Mouse (Mus musculus) natural killer cell, adult 2 months (primary cell): ENCODE results near the gene BC037034.

Experiments
- DNase-seq, 2 experiments: peaks; one replicate each; pipeline ENCODE4 v3.0.0; 2022; ENCODE audit warnings: low spot score in 2 of 2

The BC037034 gene

DNA sequence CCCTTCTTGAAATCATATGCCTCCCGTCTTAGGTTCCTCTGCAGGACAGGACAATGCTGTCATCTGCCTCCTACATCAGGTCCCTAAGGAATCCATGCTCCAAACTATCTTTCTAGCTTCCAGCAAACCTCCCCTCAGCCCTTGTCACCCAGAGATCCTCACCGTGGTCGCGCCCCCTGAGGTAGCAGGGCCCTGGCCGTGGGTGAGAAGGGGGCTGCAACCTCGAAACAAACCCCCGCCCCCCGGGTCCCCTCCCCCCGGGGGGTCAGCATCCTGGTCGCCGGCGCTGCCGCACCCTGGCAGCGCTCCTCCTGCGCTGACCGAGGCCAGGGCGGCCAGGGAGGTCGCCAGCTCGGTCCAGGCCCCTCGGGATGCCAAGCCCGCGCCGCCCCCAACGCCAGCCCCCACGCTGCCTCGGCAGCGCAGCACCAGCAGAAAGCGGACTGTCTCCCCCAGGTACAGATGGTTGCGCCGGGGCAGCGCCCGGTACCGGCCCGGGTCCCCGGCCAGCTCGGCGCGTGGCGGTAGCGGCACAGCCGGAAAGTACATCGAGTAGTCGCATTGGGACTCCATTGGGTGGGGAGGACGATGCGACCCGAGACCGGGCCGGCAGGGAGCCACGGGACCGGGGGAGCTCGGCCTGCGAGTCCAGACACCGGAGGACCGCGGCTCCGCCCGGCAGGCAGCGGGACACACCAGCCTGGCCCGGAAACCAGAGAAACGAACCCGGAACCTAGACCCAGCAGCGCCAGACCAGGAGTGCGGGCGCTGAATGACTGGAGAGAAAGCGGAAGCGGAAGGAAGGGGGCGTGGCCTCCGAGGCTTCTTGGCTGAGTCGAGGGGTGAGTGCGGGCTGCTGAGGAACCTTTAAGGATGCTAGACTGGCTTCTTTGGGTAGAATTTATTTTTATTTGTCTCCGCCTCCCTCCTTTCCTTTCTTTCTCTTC, at the start of gene BC037034:
Gene BC037034, minus strand, starts transcription at position 774 of the 947 bp plus-strand sequence.
- DNase-seq: peak; percentile 86 to 89

DNA sequence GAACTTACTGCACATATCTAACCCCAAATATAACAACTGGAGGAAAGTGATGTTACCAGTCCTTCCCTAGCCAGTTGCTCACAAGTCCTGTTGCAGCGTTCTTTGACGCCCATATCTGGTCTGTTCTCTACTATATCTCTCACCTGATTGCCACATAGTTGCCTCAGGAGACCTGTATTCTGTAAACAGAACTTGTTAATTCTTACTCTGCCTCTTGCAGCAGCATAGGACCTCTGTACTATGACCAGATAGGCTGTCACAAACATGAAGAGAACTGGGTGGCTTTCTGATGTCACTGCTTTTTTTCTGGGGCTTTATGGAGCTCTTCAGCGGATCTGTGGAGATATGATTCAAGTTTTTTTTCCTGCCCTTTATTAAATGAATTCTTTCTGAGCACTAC, 49.0 kb upstream of the BC037034 start:
- no peak for DNase-seq

DNA sequence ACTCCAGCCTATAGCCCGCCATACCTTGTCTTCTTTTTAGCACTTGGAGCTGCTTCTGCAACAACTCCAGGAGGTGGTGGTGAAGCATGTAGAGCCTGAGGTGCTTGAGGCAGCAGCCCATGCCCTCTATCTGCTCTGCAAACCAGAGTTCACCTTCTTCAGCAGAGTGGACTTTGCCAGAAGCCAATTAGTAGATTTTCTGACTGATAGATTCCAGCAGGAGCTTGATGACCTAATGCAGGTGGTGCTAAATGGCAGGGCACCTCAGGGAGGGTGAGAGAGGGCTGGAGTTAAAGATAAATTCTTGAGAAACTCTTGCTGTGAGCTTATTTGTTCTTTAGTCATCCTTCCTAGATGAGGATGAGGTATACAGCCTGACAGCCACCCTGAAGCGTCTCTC, 35.8 kb upstream of the BC037034 start:
- DNase-seq: no peak

DNA sequence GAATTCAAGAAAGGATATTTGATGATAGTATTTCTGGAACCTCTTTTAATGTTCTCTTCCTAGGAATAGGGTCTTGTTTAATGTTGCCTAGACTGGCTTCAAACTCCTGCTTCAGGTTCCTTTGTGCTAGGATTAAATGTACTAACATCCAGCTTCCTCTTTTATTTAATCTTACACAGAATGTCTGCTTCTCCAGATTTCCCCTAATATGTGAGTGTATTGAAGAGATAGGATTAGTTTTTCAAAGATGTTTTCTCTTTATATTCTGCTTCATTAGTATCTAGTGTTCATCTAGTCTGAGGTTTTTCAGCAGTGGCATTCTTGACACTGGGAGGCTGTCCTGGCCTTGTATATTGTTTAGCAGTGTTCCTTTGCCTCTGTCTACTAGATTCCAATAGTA, 30.3 kb upstream of the BC037034 start:
- no peak for DNase-seq

DNA sequence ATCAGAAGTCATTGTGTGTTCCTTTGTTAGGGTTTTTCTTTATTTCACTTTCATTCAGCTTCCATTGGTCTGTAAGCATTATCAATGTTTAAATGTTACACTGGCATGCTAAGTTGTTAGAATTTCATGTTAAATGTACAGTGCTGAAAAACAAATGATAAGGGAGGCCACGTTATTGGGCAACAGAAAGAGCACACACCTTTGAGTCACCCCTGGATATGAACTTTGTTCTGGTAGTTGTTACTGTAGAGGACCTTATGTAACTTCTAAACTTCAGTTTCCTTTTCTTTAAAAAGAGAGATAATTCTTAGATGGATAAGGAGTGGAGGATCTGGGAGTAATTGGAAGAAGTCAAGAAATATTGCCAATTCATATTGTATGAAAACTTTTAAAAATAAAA, 27.8 kb upstream of the BC037034 start:
- no peak for DNase-seq

DNA sequence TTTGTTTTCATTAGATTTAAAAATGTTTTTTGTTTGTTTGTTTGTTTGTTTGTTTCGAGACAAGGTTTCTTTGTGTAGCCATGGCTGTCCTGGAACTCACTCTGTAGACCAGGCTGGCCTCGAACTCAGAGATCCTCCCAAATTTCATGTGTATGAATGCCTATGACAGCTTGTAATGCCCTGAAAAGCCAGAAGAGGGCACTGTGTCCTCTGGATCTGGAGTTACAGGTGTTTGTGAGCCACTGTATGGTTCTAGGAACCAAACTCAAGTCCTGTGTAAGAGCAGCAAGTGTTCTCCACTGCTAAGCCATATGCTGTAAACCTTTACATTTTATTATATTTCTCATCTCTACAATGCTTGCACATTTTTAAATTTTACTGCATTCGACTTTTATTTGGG, 24.0 kb upstream of the BC037034 start:
- DNase-seq: peak in 1 of 2 experiments; percentile 21

DNA sequence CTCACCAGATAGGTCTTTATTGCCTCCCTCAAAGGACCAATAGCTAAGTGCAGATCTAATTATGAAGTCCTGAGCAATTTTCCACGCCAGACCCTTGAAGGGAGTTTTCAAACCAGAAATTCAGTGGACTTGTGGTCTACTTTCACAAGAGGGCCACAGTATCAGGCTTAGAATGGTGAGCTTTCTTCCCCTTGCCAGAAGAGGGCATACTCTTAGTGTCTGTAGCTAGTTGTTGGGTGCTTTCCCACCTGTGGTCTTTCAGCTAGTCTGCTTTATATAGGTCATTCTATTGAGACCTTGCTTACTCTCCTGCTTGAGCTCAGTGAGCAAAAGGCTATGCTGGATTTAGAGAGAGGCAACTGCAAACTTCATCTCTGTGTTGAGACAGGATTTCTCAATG, 19.7 kb upstream of the BC037034 start:
- peak; percentile 24 to 46 for DNase-seq

DNA sequence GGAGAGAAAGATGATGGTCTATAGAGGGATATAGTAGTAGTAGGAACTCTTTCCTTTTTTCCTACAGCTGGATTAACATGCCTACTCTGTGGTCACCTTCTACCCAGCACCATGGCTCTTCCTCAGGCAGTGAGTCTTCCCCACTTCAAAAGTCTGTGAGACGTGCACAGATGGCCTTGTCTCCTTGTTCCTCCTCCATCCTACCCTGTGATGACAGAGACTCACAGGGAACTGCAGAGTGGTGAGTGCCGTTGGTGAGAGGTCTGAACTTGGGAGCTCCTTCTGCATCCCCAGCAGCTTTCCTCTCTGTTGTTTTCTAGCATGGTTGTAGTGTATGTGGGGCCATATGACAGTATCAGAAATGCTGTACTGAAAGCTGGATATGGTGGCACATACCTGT, 18.0 kb upstream of the BC037034 start:
- no peak for DNase-seq

DNA sequence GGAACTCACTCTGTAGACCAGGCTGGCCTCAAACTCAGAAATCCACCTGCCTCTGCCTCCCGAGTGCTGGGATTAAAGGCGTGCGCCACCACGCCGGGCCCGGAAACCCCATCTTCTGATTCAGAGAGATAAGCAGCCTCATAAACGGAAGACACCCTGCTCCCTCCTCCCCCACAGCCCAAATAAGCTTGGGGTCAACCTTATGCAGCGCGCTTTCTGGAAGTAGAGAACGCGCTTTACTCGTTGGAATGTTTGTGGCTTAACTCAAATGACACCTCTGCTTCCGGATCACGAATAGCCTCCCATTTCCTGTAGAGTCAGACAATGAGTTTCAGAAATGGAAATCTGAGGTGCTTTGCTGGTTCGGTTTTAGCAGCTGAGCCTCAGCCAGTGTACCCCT, 17.0 kb upstream of the BC037034 start:
- no peak for DNase-seq

DNA sequence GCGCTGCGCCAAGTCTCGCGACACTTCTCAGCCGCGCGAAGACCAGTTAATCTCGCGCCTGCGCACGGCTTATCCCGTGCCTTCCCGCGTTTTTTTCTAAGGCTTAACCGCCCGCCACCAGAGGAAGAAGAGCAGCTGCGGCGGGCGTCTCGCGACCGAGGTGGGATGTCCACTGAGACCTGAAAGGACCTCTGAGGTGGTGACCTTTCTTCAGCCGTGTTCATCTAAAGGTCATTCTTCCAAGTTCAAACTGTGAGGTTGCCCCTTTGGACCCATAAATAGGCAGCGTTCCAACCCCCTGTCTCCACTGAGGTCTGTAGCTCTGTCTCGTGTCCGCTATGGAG, 16.6 kb upstream of the BC037034 start:
- no peak for DNase-seq

DNA sequence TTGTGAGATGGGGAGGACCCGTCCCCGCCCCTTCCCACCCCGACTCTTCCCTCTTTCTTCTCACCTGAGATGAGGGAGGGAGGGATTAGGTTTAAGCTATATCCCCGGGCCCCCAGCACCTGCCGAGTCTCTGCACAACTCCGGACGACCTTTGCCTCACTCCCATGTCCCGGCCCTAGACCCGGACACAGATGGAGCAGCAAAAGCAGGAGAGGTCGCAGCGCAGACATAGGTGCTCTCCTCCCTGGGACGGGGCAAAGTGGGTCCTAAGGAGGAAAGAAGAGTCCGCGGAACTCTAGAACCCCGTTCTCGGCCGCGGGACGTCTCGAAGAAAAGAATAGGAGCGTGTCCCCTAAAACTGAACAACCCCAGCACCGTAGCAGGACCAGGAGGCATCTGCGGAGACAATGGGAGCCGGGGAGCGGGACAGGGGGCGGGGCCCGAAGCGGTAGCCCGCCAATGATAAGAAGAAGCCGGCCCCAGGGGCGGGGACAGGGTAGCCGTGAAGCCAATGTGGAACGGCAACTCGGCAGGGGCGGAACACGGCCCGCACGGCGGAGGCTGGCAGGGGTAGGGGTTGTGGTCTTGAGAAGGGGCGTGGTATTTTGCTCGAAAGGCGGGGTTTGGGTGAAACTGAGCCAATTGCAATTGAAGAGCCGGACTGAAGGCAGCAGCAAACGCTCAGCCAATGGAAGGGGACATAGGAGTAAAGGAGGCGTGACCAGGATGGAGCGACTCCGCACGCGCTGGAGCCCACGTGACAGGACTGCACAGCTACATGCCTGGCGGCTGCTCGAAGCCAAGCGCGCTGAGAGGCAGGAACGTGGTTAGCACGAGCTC, 16.0 kb upstream of the BC037034 start, which contains the start of the genes Gm43720, Gpc2 and Stag3:
Gene Gm43720, minus strand, starts transcription at position 374 of the 840 bp plus-strand sequence.
Gene Gpc2, minus strand, starts transcription at position 421 of the 840 bp plus-strand sequence.
Gene Stag3, plus strand, starts transcription at position 656 of the 840 bp plus-strand sequence.
- DNase-seq: peak; percentile 78 to 87

DNA sequence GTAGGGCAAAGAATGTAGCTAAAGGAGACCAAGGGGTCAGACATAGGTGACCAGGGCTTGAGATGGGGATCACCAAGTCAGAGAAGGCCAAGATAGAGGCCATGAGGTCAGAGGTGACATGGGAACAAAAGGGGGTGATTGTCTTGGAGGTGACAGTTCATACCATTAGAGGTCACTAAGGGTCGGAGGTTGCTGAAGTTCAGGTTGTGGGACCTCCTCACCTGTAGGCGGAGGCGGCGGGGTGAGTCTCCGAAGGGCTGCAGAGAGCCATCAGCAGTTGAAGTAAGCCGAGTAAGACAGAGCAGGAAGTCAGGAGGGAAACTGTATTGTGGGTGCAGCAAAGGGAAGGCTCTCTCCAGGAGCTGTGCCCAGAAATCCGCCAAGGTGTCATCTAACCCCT, 14.2 kb upstream of the BC037034 start:
- DNase-seq: no peak

DNA sequence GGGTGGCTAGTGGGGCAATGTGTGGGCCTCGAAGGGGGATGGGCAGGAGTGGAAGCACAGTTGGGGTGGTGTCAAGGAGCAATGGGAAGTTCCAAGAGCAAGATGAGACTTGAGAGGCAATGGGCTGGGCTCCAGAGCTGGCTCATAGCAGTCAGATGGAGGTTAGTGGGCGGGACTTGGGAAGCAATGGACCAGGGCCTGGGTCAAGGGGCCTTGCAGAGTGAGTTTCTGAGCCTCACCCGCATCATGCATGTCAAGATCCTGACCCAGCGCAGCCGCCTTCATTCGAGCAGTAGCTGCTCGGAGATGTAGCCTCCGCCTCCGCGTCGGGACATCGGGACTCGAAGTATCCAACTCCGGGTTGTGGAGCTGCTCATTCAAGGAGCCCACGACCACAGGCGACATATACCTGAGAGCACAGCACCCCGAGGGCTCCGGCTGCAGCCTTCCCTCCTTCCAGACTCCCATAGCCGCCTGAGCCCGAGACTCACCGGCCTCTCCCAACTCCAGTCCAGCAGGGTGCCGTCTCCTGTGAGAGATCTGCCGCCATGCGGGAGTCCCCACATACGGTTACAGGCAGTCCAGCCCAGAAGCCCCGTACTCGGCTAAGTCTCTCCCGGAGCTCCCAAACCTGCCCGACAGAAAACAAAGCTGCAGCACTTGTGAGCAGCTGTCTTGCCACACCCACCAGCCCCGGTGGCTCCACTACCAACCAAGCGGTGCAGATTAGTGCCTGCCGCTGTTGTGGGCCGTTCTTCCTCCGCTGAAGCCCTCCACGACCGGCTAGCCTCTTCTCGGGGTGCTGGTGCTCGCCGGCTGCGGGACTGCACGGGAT, 11.6 kb upstream of the BC037034 start:
- no peak for DNase-seq

DNA sequence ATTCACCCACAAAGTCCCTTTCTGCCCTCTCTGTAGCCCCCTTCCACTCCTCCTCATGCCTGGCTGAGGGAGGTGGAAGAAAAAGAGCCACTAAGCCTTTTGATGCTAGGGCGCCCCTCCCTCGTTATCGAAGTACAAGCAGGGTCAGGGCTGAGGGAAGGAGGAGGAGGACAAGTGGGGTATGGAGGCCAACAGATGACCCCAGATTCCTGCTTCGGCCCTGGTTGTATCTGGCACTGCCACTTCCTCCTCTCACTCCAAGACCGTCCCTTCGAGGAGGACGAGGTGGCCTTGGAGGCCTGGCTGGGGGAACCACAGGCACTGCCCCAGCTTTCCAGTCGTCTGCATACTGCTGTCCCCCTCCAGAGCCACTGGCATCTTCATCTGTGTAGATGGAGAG, 10.4 kb upstream of the BC037034 start:
- no peak for DNase-seq

DNA sequence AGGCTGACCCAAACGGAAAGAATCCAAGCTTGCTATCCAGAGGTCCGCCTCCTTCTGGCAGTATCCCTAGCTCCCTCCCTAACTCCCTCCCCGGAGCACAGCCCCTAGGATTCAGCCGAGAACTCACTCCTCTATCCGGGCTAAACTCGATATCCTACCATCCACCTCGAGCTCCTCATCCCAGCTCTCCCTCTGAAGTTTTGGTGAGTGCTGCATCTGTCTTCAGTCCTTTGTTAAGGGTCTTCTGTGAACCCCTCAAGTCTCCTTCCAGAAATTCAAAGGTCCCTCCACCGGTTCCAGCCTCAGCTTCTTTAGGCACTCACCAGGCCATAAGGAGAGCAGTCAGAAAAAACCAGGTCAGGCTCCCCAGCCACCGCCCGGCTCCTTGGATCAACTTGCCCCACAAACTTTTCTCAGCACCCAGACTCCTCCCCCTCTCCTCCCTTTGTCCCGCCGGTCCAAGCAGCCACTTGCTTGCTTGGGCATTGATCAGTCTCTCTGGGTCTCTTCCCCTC, 8.6 kb upstream of the BC037034 start, which contains the start of gene Gal3st4:
Gene Gal3st4, minus strand, starts transcription at position 432 of the 515 bp plus-strand sequence.
- no peak for DNase-seq

DNA sequence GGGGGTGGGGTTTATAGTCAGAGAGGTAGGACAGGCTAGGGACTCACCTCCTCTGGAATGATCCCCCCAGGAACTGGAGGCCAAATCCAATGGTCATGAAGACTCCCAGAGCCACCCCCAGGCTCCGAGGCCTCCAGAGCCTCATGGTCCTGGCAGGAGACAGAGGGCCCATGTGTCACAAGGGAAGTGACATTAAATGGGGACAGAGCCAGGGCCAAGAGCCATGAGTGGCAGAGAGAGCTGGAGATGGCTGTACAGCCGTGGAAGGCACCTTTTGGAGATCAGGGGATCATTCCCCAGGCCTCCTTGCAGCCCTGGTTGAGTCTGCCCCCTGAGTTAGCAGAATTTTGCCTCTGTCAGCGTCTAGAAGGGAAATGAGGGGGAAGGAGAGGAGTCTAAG, 7.4 kb upstream of the BC037034 start:
- DNase-seq: no peak

DNA sequence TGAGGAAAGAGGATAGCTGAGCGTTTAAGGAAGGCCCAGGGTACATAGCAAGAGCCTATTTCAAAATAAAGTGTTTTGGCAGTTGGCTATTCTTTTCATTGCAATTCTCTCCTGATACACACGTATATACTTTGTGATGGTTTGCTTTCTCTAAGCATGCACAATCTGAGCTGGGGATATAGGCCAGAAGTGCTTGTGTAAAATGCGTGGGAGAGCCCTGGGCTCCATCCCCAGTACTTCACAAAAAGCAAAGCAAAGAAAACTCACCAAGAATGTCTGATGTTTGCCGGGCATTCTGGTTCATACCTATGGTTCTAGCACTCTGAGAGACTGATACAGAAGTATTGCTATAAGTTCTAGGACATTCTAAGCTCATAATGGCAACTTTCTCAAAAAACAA, 5.1 kb upstream of the BC037034 start:
- DNase-seq: no peak

DNA sequence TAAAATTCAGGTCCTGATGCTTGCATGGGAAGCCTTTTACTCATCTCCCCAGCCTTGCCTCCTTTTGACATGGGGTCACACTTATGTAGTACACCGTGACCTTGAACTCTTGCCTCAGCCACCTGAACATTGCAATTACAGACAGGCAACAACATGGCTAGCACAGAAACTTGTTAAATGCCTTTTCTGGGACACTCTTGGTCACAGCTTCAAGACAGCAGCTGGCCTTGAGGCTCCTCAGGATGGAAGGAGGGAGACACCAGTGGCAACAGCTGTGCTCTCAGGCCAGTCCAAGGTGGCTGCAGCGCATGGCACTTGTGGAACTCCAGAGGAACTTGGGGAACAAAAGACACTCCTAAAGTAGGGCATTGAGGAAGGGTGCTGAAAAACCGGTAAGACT, 3.3 kb upstream of the BC037034 start:
- DNase-seq: no peak

DNA sequence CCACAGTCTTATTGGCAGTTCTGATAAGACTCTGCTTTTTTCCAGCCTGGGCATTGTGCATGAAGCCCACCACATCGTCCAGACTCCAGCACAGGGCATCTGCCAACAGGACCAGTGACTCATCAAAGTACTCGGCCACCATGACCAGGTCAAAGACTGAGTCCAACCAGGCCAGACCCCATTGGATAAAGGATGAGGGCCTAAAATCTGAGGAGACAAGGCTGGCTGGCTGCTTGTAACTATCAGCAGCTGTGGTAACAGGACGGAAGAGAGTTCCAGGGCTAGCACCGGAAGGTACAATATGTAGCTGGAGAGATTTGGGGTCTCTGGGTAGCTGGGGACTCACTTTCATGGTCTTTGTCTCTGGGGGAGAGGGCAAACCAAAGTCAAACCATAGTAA, 1.9 kb upstream of the BC037034 start:
- no peak for DNase-seq

DNA sequence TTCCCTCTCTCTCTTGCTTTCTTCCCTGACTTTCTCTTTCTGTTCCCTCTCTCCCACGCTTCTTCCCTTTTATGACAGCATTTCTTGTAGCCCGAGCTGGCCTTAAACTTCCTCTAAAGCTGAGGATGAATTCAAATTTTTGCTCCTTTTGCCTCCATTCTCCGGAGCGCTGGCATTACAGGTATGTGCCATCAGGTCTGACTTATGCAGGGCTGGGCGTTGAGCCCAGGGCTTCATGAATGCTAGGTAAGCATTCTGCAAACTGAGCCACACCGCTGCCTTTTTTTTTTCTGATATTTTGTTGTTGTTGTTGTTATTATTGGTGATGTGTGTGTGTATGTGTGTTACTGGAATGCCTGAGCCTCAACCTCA, 360 bp upstream of the BC037034 start:
- no peak for DNase-seq

DNA sequence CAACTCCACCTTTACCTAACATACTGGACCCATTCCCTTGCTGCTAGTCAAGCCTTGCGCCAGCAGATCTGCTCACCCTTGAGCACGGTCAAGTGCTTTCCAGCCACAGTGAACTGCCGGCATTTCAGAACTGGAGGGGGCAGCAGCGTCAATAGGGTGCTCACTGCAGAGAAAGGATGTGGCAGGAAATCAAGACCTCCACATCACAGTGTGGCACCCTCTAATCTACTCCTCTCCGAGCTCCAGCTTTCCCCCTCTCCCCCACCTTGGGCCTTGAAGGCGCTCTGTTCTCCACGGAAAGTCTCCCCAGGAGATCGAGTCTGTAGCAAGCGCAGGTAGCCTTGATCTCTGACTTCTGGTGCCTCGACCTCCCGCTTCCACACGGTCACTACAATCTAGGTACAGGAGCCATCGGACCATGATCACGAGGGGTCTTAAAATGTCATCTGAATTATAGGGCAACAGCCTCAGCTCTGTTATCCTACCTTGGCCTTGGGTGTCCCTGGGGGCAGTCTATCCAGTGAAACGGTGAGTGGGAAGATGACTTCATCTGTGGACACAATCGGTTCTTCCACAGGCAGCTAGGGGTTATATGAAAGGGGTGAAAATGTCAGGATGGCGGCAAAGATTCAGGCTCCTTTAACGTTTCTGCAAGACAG, 1.1 kb downstream of the BC037034 start:
- DNase-seq: no peak
